Mouse (Mus musculus) intestine, embryonic 15.5 days (tissue): ENCODE measurements around the gene Ceacam1. TPM values are rescaled to one million over a fixed set of nuclear protein-coding genes. Genes with fewer than 3 reads are reported as not detected.
"Not testable (repeated sequence)": the region's sequence is repeated elsewhere in the genome, so short reads cannot be mapped to it uniquely, and the experiment has no call there.

Experiments used
- ATAC-seq: fragments of 200-750 bp; cut with Nextera tagmentation; 2 replicates; pipeline ENCODE4 v1.8.0; 2017; ENCODE audit warnings: moderate TSS enrichment, moderate library complexity
- H3K27ac ChIP-seq: fragments of 300-500 bp; sonication (generic); 2 replicates; pipeline ENCODE4 v1.5.1; 2015; ENCODE audit warnings: mild to moderate bottlenecking, inconsistent platforms
- H3K27me3 ChIP-seq: fragments of 300-500 bp; sonication (generic); replicated peaks from 2 replicates; pipeline ENCODE4 v1.6.1; 2015; ENCODE audit warnings: inconsistent platforms
- H3K36me3 ChIP-seq: fragments of 300-500 bp; sonication (generic); 2 replicates; pipeline ENCODE4 v1.6.1; 2015; ENCODE audit warnings: inconsistent platforms
- H3K4me1 ChIP-seq: fragments of 300-500 bp; sonication (generic); replicated peaks from 2 replicates; pipeline ENCODE4 v1.6.1; 2015; ENCODE audit warnings: inconsistent platforms
- H3K4me2 ChIP-seq: fragments of 300-500 bp; sonication (generic); replicated peaks from 2 replicates; pipeline ENCODE4 v1.6.1; 2015; ENCODE audit warnings: mild to moderate bottlenecking, inconsistent platforms
- H3K4me3 ChIP-seq: fragments of 300-500 bp; sonication (generic); replicated peaks from 2 replicates; pipeline ENCODE4 v1.5.1; 2015; ENCODE audit warnings: inconsistent platforms
- H3K9ac ChIP-seq: fragments of 300-500 bp; sonication (generic); 2 replicates; pipeline ENCODE4 v1.6.1; 2015; ENCODE audit warnings: inconsistent platforms
- H3K9me3 ChIP-seq: fragments of 300-500 bp; sonication (generic); 2 replicates; pipeline ENCODE4 v1.6.1; 2016; ENCODE audit warnings: inconsistent platforms
- WGBS: fragments of 180-500 bp; shearing (Covaris S2); methylation state at CpG from one replicate; pipeline ENCODE4 v1.1.7; 2015; 5-methylcytosine and 5-hydroxymethylcytosine counted together
- polyA plus RNA-seq: library from polyadenylated mRNA; unstranded; fragments of >200 nt; fragmentation: Nextera tagmentation; extraction: Ambion mirVana; gene quantifications from 2 replicates; pipeline ENCODE4 v1.2.1, GENCODE M21; 2015

The Ceacam1 gene
- polyA plus RNA-seq, 1 experiment from 2014 or later, result 31.4 TPM

DNA sequence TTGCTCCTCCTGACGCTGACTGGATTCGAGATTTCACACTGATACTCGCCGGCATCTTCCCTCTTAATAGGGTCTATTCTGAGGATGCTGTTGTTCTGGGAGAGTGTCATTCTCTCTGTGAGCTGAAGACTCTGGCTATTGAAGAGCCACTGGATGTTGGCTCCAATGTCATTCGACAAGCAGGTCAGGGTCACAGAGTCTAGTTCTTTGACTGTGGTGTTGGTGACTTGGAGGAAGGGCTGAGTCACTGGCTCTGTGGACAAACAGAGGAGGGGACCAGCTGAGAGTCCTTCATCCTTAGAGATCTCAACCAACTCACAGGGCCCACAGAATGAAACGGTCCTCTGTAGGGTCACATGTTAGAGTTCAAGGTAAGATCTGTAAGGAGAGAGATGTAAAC, 5.6 kb downstream of the Ceacam1 start:
- H3K36me3 ChIP-seq, ATAC-seq, H3K4me3 ChIP-seq, H3K9me3 ChIP-seq, H3K27me3 ChIP-seq, H3K27ac ChIP-seq, H3K9ac ChIP-seq, H3K4me1 ChIP-seq, H3K4me2 ChIP-seq: not testable (repeated sequence)
- 82% methylated on average over 6 of the region's 6 CpGs for WGBS

- H3K27ac ChIP-seq, result not testable (repeated sequence)
Measured at GRCm38 (mm10) chr7:25465586-25465985, 11.8 kb downstream of the Ceacam1 start.

DNA sequence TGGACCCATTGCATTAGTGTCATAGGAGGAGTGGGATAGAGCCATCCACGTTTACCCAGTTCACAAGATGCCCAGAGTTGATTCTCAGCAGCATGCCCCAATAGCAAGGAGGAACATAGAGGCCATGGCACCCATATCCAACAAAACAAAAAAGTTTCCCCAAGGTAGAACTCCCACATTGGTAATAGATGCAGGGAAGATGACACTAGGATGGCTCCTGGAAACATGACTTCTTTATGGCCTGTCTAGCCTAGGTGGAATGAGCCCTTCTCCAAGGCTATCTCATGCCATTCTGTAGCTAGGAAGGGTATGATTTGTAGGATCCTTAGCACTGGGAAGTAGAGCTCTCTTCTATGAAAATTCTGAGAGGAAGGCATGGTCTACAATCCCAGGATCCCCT, 12.4 kb downstream of the Ceacam1 start:
- no peak overlapping the region for H3K4me2 ChIP-seq
- H3K27me3 ChIP-seq, result no peaks in the 10 kb centered on the region
- WGBS, result 78% methylated on average over 1 of the region's 1 CpGs
- no peak overlapping the region for H3K4me3 ChIP-seq
- no peak overlapping the region for H3K9ac ChIP-seq
- no peak overlapping the region for H3K27ac ChIP-seq
- no peaks in the 10 kb centered on the region for H3K36me3 ChIP-seq
- no peaks in the 10 kb centered on the region for H3K4me1 ChIP-seq
- no peaks in the 10 kb centered on the region for H3K9me3 ChIP-seq
- ATAC-seq, result no peak

More at GRCm38 (mm10) chr7:25465586-25465985, 11.8 kb downstream of the Ceacam1 start:
- 55% methylated on average over 3 of the region's 3 CpGs for WGBS
- H3K4me2 ChIP-seq, ATAC-seq, H3K27me3 ChIP-seq, H3K4me1 ChIP-seq, H3K9me3 ChIP-seq, H3K36me3 ChIP-seq, H3K9ac ChIP-seq, H3K4me3 ChIP-seq: not testable (repeated sequence)

DNA sequence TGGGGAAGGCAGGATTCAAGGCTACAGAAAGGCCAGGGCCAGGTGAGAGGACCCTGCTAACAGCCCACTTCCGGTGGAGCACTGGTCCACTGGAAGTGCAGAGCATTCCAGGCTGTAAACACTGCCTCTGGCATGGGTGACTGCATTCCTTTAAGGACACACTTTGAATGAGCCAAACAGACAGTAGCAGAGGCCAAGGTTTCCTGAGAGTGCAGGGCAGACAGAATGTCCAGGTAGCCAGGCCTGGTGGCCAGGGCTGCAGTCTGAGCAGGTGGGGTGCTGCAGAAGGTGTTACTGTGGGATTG, 15.4 kb downstream of the Ceacam1 start:
- not testable (repeated sequence) for ATAC-seq, H3K9ac ChIP-seq, H3K27ac ChIP-seq, H3K4me2 ChIP-seq, H3K4me1 ChIP-seq, H3K36me3 ChIP-seq, H3K9me3 ChIP-seq, H3K27me3 ChIP-seq, H3K4me3 ChIP-seq
- no CpG with 5 or more reads among the region's 1 CpGs for WGBS

DNA sequence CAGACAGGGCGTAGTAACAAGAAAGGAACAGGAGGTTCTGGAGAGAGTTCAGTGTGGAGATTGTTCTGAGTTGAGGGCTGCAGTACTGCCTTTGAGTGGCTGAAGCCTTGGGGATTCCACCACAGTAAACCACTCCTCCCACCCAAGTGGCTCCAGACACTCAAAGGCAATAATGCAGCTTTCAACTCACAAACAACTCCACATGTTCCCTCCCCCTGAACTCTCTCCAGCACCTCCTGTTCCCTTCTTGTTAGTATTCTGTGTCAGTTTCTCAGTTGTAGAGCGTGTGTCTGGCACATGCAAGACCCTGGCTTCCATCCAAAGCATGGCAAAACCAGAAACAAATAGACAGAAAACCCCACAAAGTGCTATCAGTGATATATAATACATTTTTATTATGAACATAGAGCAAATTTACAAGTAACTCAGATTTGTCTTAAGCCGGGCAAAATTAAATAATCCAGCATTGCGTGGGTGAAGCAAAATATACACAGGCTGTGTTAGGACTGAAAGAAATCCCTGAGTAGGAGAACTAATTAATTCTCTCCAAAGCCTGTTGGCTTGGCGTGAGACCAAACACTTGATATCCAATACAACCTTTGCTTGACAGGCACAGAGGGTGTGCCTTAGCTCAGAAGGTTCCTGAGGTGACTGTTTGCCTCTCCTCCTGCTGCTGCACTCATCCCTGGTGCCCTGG, 15.9 kb downstream of the Ceacam1 start:
- H3K36me3 ChIP-seq, H3K9ac ChIP-seq, ATAC-seq, H3K4me2 ChIP-seq, H3K27me3 ChIP-seq, H3K4me1 ChIP-seq, H3K27ac ChIP-seq, H3K9me3 ChIP-seq, H3K4me3 ChIP-seq: not testable (repeated sequence)
- 57% methylated on average over 4 of the region's 5 CpGs for WGBS

DNA sequence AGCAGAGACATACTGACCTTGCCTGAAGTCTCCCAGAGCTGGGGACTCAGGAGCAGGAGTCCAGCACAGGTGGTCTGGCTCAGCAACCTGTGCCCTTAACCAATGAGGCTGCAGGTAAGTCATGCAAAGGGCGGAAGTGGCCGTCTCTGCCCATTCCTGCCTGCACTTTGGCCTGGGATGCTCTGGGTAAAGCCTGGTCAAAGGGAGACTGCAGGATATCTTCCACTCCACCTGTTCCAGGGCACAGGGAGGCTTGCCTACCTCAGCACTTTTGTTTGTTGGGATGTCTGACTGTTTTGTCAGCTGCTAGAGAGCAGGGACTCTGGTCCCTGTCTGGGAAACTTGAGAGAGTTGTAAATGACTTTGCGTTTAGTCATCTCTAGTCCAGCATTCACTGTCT, 25.3 kb downstream of the Ceacam1 start:
- no peaks in the 10 kb centered on the region for H3K9me3 ChIP-seq
- no peaks in the 10 kb centered on the region for H3K27me3 ChIP-seq
- no peaks in the 10 kb centered on the region for H3K36me3 ChIP-seq
- 70% methylated on average over 3 of the region's 3 CpGs for WGBS
- ATAC-seq, result 0 out of 2 replicates have a peak, but pooled peaks have one; percentile 44
- no peak overlapping the region for H3K9ac ChIP-seq
- no peaks in the 10 kb centered on the region for H3K4me1 ChIP-seq
- H3K4me3 ChIP-seq, result no peak overlapping the region
- no peak overlapping the region for H3K27ac ChIP-seq
- H3K4me2 ChIP-seq, result no peak overlapping the region

GRCm38 (mm10) chr7:25449913-25450890, 27.2 kb downstream of the Ceacam1 start:
- Histone ChIP-seq H3K9ac (no peak overlapping the region), H3K4me2 (0 out of 2 replicates have a peak overlapping the region, but pooled peaks have one; percentile 22), H3K9me3 (no peaks in the 10 kb centered on the region), H3K4me3 (no peak overlapping the region), H3K27me3 (no peaks in the 10 kb centered on the region), H3K36me3 (no peaks in the 10 kb centered on the region), H3K4me1 (no peaks in the 10 kb centered on the region), H3K27ac (no peak overlapping the region)
- peak; percentile 85 for ATAC-seq
- WGBS, result 30% methylated on average over 9 of the region's 9 CpGs

DNA sequence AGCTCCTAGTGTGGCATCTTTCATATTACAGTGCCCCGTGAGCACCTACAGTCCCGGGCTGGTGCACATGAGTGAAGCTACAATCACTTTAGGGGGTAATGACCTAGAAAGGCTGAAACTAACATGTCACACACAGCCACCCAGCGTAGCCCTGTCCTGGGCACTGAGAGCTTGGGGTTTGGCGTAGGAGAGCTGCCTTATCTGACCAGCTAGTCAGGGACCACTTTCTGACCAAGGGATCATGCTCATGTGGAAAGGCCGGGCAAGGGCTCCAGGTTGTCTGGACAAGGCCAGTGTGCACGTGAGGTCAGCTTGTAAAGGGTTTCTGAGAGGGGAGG, 36.6 kb downstream of the Ceacam1 start:
- no peaks in the 10 kb centered on the region for H3K36me3 ChIP-seq
- no peak overlapping the region for H3K9ac ChIP-seq
- 85% methylated on average over 6 of the region's 6 CpGs for WGBS
- H3K4me1 ChIP-seq, result peaks cover 8% of the 10 kb centered on the region
- H3K27ac ChIP-seq, result no peak overlapping the region
- no peaks in the 10 kb centered on the region for H3K9me3 ChIP-seq
- no peaks in the 10 kb centered on the region for H3K27me3 ChIP-seq
- H3K4me2 ChIP-seq, result no peak overlapping the region
- no peak overlapping the region for H3K4me3 ChIP-seq
- no peak for ATAC-seq

DNA sequence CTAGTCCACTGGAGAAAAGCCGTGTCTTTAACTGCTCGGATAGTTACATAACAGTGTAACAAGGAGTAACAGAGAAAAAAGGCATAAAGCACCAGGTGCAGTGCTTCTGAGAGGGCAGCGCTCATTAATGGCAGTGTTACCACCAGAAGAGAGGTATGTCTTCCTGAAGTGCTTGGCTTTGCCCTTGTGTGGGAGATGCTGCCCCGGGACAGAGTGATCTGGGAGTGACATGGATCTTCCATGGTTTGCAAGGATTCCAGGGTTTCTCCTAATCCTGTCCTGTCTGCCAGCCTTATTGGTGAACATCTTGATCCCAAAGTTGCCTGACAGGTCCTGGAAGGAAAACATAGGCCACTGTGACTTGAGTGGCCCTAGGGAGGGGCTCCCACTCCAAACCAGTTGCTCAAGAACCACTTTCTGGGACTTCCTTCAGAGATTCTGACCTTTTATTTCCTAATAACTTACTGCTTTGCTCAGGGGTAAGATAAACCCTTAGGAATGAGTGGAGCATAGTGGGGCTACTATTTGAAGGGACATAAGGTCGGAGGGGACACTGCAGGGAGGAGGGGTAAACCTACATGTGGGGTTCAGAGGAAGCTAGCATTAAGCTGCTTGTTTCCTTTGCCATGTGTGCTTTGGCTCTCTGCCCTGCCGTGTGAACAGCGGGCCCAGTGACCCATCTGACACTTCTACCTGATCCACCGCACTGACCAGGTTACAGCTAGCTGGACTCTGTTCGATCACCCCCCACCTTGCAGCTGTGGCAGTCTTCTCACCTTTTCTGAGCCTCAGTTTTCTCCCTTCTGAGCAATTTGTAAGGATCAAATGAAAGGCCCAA, 37.2 kb downstream of the Ceacam1 start:
- ATAC-seq, result 0 out of 2 replicates have a peak, but pooled peaks have one; percentile 29
- 83% methylated on average over 9 of the region's 9 CpGs for WGBS
- Histone ChIP-seq H3K9me3 (no peaks in the 10 kb centered on the region), H3K4me1 (peaks cover 10% of the 10 kb centered on the region), H3K27ac (no peak overlapping the region), H3K27me3 (no peaks in the 10 kb centered on the region), H3K9ac (no peak overlapping the region), H3K36me3 (no peaks in the 10 kb centered on the region), H3K4me3 (no peak overlapping the region), H3K4me2 (no peak overlapping the region)

DNA sequence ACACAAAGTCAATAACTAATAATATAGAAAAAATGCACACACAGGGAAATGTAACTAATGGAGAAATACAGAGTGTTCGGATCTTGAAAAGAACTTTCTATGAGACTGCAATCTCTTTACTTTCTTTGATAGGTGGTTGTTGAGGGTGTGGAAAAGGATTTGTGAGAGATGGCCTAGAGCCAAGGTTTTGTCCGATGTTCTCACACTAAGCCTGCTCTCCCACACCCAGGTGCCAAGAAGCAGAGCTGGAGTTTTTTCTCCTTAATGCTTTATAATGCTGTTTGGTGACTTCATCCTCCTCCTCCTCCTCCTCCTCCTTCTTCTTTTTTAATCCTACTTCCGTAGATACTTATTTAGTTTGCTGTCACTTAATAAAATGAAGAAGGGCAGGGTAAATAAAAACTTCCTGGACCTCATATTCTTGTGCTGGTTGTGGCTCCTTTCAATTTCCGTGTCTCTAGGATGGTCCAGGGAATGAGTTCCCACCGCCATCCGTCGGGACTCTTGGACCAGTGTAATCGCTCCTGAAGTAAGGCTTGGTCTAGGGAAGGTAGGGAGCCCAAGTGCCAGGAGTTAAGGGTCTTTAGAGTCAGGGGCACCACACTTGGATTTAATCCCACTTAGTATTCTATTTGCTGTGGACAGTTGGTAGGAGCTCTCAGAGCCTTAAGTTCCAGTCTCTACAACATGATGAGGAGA, 38.1 kb downstream of the Ceacam1 start:
- Histone ChIP-seq H3K27ac (no peak overlapping the region), H3K9ac (no peak overlapping the region), H3K36me3 (no peaks in the 10 kb centered on the region), H3K27me3 (no peaks in the 10 kb centered on the region), H3K4me3 (no peak overlapping the region), H3K9me3 (no peaks in the 10 kb centered on the region), H3K4me2 (no peak overlapping the region), H3K4me1 (peaks cover 19% of the 10 kb centered on the region)
- 83% methylated on average over 8 of the region's 8 CpGs for WGBS
- ATAC-seq, result no peak

- no peaks in the 10 kb centered on the region for H3K27me3 ChIP-seq
- 76% methylated on average over 2 of the region's 2 CpGs for WGBS
- ATAC-seq, result no peak
- no peak overlapping the region for H3K27ac ChIP-seq
- H3K4me2 ChIP-seq, result no peak overlapping the region
- no peaks in the 10 kb centered on the region for H3K9me3 ChIP-seq
- peaks cover 30% of the 10 kb centered on the region for H3K4me1 ChIP-seq
- no peak overlapping the region for H3K9ac ChIP-seq
- no peak overlapping the region for H3K4me3 ChIP-seq
- no peaks in the 10 kb centered on the region for H3K36me3 ChIP-seq
Measured at GRCm38 (mm10) chr7:25436704-25437103, 40.7 kb downstream of the Ceacam1 start.

GRCm38 (mm10) chr7:25436226-25436625, 41.2 kb downstream of the Ceacam1 start:
- 68% methylated on average over 6 of the region's 6 CpGs for WGBS
- Histone ChIP-seq H3K4me3 (no peak overlapping the region), H3K36me3 (no peaks in the 10 kb centered on the region), H3K27me3 (no peaks in the 10 kb centered on the region), H3K9ac (no peak overlapping the region), H3K4me2 (no peak overlapping the region), H3K4me1 (peaks cover 30% of the 10 kb centered on the region), H3K9me3 (no peaks in the 10 kb centered on the region), H3K27ac (peak overlapping the region; percentile 1; the same call in 1 of the 2 replicates)
- no peak for ATAC-seq
